Mouse (Mus musculus) lung, embryonic 15.5 days (tissue): Measurements from ENCODE around the gene Gm28372. TPM values are rescaled to one million over a fixed set of nuclear protein-coding genes. Genes with fewer than 3 reads are reported as not detected.

Experiments used
- ATAC-seq: fragments of 200-750 bp; cut with Nextera tagmentation; 2 replicates; pipeline ENCODE4 v1.8.0; 2017; ENCODE audit warnings: moderate number of reproducible peaks, borderline replicate concordance; ENCODE audit not compliant: low FRiP score, low TSS enrichment; ENCODE audit errors: extremely low read depth
- H3K27ac ChIP-seq: fragments of 300-500 bp; sonication (generic); 2 replicates; pipeline ENCODE4 v1.5.1; 2015; ENCODE audit warnings: moderate library complexity, mild to moderate bottlenecking, inconsistent platforms
- H3K27me3 ChIP-seq: fragments of 300-500 bp; sonication (generic); 2 replicates; pipeline ENCODE4 v1.6.1; 2015; ENCODE audit warnings: inconsistent platforms
- H3K36me3 ChIP-seq: fragments of 300-500 bp; sonication (generic); 2 replicates; pipeline ENCODE4 v1.6.1; 2015; ENCODE audit warnings: inconsistent platforms
- H3K4me1 ChIP-seq: fragments of 300-500 bp; sonication (generic); 2 replicates; pipeline ENCODE4 v1.6.1; 2015; ENCODE audit warnings: inconsistent platforms
- H3K4me2 ChIP-seq: fragments of 300-500 bp; sonication (generic); 2 replicates; pipeline ENCODE4 v1.6.1; 2015; ENCODE audit warnings: inconsistent platforms, mild to moderate bottlenecking, moderate library complexity
- H3K4me3 ChIP-seq: fragments of 300-500 bp; sonication (generic); 2 replicates; pipeline ENCODE4 v1.5.1; 2015; ENCODE audit warnings: mild to moderate bottlenecking, inconsistent platforms
- H3K9ac ChIP-seq: fragments of 300-500 bp; sonication (generic); 2 replicates; pipeline ENCODE4 v1.6.1; 2015; ENCODE audit warnings: inconsistent platforms
- H3K9me3 ChIP-seq: fragments of 300-500 bp; sonication (generic); 2 replicates; pipeline ENCODE4 v1.6.1; 2016; ENCODE audit warnings: inconsistent platforms
- WGBS: fragments of 180-500 bp; shearing (Covaris S2); methylation state at CpG from one replicate; pipeline ENCODE4 v1.1.7; 2015; 5-methylcytosine and 5-hydroxymethylcytosine counted together
- polyA plus RNA-seq: library from polyadenylated mRNA; unstranded; fragments of >200 nt; fragmentation: Nextera tagmentation; extraction: Ambion mirVana; gene quantifications from 2 replicates; pipeline ENCODE4 v1.2.1, GENCODE M21; 2015

Gene Gm28372
- polyA plus RNA-seq, 1 experiment from 2014 or later = not detected

DNA sequence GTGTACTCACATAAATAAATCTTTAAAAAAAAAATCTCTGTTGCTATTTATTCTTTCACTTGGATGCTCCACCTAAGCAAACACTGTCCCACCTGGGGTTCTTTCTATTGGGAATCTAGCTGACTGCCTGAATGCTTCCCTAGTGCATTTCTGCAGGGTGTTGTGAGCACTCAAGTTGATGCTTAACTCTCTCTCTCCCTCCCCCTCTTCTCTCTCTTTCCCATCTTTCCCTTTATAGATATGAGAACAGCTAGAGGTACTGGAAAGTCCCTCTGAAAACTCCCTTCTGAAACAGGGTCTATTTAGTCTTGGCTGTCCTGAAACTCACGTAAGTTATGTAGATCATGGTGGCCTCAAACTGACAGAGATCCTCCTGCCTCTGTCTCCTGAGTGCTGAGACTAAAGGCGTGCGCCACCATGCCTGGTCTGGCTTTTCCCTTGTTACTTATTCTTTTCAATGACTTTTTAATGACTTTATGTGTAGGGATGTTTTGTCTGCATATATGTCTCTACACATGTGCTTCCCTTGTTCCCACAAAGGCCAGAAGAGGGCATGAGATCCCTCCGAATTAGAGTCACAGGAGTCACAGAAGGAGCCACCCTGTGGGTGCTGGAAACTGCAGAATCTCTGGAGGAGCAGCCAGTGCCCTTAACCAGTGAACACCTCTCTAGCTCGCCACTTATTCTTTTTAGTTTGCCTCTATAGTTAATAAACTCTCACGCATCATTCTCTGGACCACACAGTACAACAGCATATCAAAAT is 9.2 kb downstream of the Gm28372 start:
- Histone ChIP-seq H3K9ac (no peak overlapping the region), H3K4me1 (no peaks in the 10 kb centered on the region), H3K9me3 (no peaks in the 10 kb centered on the region), H3K27me3 (no peaks in the 10 kb centered on the region), H3K4me3 (no peak overlapping the region), H3K36me3 (no peaks in the 10 kb centered on the region), H3K27ac (no peak overlapping the region), H3K4me2 (no peak overlapping the region)
- WGBS = 71% methylated on average over 6 of the region's 6 CpGs
- ATAC-seq = no peak

DNA sequence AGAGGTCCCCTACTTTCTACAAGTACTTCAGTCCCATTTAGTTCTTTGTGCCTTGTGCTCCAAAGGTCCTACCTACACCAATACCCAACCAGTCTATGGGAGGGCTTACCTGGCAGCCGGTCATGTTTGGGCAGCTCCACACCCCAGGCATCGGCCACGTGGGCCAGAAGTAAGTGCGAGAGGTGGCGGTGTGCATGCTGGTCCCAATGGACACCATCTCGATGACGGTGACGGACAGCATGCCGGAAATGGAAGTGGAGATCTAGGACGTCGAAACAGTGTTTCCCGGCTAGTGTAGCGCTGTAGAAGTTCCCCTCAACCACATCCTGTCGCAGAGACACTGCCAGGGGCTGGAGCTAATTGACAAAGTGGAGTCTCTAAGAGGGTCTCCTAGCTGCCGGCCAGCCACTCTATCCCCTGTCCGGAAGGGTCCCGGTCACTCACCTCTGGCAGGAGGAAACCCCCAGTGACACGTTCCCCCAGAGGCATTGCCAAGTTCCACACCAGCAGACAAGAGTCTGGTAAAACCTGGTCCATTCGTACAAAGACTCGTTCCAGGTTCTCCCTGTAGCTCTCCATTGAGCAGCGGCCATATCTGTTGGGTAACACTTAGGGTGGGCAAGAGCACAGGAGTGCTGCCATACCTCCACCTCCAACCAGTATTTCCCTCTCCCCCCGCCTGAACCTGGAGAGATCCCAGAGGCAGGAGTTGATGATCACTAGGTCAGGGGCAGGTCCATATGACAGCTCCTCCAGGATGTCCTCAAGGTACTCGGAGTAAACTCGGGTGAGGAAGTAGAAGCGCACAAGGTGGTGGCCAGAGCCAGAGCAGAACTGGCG is 17.0 kb downstream of the Gm28372 start:
- H3K9ac ChIP-seq = no peak overlapping the region
- H3K4me2 ChIP-seq = no peak overlapping the region
- H3K4me1 ChIP-seq = peaks cover 17% of the 10 kb centered on the region
- H3K4me3 ChIP-seq = no peak overlapping the region
- no peak for ATAC-seq
- no peaks in the 10 kb centered on the region for H3K36me3 ChIP-seq
- 94% methylated on average over 26 of the region's 26 CpGs for WGBS
- H3K27me3 ChIP-seq = no peaks in the 10 kb centered on the region
- no peak overlapping the region for H3K27ac ChIP-seq
- H3K9me3 ChIP-seq = no peaks in the 10 kb centered on the region

DNA sequence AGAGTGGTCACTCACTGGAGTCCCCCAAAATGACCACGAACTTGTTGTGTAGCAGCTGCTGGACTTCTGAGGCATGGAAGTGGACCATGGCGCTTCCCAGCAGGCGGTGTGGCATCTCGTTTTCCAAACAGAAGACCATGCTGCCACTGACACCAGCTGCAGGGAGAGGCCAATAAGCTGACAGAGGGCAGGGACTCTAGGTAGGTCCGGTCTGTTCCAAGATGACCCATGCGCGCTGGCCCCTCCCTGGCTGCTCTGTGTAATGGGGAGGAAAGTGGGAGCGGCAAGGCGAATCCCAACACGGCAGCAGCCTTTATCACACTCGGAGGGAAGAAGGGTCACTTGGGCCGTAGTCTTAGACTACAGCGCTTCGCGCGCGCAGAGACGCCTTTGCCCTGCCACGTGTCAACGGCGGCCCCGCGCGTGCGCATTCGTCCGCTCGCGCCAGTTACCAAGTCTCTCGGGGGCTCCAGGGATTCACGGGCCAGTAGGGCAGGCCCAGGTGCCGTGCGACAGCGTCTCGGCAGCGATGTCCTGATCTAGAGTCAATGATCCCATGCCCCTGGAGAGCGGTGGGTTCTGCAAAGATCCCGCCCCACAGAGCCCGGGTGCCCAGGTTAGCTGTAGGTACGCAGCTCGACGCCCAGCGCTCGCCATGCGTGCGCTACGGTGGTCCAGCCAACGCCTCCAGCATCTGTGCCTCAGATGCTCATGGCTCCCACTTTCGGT is 18.5 kb downstream of the Gm28372 start:
- H3K9ac ChIP-seq = peak overlapping the region; percentile 73
- peak overlapping the region; percentile 86 for H3K4me2 ChIP-seq
- no peaks in the 10 kb centered on the region for H3K27me3 ChIP-seq
- H3K36me3 ChIP-seq = no peaks in the 10 kb centered on the region
- peak overlapping the region; percentile 68 for H3K4me3 ChIP-seq
- H3K9me3 ChIP-seq = no peaks in the 10 kb centered on the region
- WGBS = 12% methylated on average over 48 of the region's 49 CpGs
- peaks cover 17% of the 10 kb centered on the region for H3K4me1 ChIP-seq
- H3K27ac ChIP-seq = peak overlapping the region; percentile 89
- peak; percentile 51; the same call in 1 of the 2 replicates for ATAC-seq

DNA sequence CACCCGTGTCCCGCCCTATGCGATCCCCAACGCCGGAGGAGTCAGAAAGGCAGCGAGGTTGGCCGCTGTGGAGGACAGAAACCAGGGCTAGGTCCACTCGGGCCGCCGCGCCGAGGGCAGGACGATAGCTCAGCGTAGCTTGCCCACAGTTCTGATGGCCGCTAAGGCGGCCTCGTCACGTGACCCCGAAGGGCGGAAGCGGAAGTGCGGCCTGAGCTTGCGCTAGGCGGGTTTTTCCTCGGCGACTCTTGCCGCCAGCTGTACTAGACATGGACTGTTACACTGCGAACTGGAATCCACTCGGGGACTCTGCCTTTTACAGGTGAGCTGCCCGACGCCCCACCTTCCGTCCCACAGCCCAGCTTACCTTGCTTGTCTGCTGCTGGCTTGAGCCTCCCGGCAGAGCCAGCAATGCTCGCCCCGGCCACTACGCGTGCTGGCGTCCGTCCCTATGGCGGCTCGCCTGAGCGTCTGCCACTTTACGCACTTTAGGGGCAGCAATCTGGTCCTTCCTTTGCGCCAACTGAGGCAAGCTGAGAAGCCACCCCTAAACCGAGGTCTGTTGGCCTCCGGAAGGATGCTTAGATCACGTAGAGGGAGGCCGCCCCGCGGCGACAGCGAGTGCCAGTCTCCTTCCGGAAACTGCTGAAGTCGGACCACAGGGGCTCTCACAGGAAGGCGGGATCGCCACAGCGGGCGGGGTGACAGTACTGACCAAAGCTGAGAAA is 19.3 kb downstream of the Gm28372 start, which contains the start of the genes Vps16 and Pced1a:
TSS of gene Vps16 (plus strand) at position 214 of the 728 bp plus-strand sequence.
TSS of gene Pced1a (minus strand) at position 576 of the 728 bp plus-strand sequence.
- Histone ChIP-seq H3K27me3 (no peaks in the 10 kb centered on the region), H3K4me2 (peak within 1 kb of the TSS; percentile 86), H3K4me1 (peaks cover 17% of the 10 kb centered on the region), H3K36me3 (no peaks in the 10 kb centered on the region), H3K9me3 (no peaks in the 10 kb centered on the region), H3K4me3 (peak within 1 kb of the TSS; percentile 68), H3K27ac (peak within 1 kb of the TSS; percentile 89), H3K9ac (peak within 1 kb of the TSS; percentile 73)
- under 1% methylated on average over 58 of the region's 58 CpGs for WGBS
- ATAC-seq = peak; percentile 95

DNA sequence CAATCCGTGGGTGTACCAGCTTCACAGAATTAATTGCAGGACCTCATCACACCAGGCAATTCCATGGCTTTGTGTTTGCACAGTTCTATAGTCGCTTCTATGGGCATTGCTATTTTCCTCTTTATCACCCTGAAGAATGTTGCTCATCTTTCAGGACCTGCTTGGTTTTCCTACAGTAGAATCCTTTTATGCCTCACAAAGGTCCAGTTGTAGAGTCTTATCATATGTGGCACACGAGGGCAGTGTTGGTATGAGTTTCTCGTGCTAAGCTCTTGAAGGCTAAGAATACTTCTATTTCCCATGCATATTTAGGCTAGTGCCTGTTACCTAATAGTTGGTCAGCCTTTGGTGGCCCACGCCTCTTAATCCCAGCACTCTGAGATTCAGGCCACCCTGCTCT is 20.1 kb downstream of the Gm28372 start:
- 28% methylated on average over 5 of the region's 5 CpGs for WGBS
- Histone ChIP-seq H3K4me2 (peak overlapping the region; percentile 86), H3K9me3 (no peaks in the 10 kb centered on the region), H3K27ac (peak overlapping the region; percentile 89; the same call in 1 of the 2 replicates), H3K4me1 (peaks cover 19% of the 10 kb centered on the region), H3K36me3 (no peaks in the 10 kb centered on the region), H3K4me3 (peak overlapping the region; percentile 68), H3K9ac (peak overlapping the region; percentile 73), H3K27me3 (no peaks in the 10 kb centered on the region)
- no peak for ATAC-seq

DNA sequence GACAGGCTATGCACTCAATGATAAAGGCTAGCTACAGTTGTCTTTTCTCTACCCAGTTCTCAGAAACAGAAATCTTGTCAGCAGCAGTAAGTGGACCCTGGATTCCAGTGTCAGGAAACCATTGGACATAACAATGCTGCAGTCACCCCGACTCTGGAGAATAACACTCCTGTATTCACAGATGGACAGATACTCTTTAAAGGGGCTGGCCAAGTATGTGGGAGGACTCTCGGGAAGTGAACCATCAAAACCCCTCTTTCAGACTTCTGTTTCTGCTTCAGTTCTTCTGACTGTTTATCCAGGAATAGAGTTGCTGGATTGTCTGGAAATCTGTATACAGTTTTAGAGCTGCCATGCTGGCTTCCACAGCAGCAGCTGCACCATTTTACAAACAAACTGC is 24.8 kb downstream of the Gm28372 start:
- Histone ChIP-seq H3K36me3 (no peaks in the 10 kb centered on the region; the same call in 1 of the 2 replicates), H3K27me3 (no peaks in the 10 kb centered on the region), H3K9me3 (no peaks in the 10 kb centered on the region), H3K4me1 (peaks cover 9% of the 10 kb centered on the region), H3K9ac (no peak overlapping the region), H3K4me2 (no peak overlapping the region), H3K4me3 (no peak overlapping the region), H3K27ac (no peak overlapping the region)
- 52% methylated on average over 2 of the region's 2 CpGs for WGBS
- ATAC-seq = no peak

DNA sequence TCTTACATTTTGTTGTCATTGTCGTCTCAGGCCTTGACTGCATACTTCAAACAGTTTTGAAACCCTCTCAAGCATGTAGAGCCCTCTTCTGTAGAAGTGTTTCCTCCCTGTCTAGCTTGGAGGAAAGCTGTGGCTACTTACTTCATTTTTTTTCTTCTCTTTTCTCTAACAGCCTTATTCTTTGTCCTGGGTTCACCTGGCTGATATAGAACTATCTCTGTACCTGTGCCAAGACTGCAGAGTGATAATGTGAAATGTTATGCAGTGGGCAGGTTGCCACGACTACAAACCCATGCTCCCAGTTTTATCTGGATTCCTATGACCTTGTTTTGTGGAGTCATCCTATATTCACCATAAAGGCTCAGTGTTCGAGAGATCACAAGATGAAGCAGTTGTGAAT is 25.4 kb downstream of the Gm28372 start:
- Histone ChIP-seq H3K4me3 (no peak overlapping the region), H3K27ac (no peak overlapping the region), H3K9me3 (no peaks in the 10 kb centered on the region), H3K27me3 (no peaks in the 10 kb centered on the region), H3K36me3 (no peaks in the 10 kb centered on the region; the same call in 1 of the 2 replicates), H3K9ac (no peak overlapping the region), H3K4me1 (peaks cover 3% of the 10 kb centered on the region), H3K4me2 (no peak overlapping the region)
- ATAC-seq = no peak
- WGBS = 58% methylated on average over 3 of the region's 3 CpGs

DNA sequence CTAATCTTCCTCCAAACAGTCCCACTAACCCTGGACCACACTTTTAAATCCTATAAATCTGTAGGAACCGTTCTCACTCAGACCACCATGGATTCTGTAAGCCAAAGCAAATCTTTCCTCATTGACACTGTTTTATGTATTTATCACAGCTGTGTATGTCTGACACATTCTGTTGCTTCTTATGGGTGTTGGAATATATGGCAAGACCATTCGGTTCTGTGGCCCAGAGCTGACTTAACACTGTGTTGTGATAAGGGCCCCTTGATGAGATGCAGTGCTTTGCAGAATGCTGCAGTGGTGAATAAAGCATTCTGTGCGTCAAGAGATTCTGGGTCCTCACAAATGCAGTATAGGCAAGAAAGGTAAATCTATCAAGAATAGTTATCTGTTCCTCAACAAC is 27.1 kb downstream of the Gm28372 start:
- ATAC-seq = no peak
- Histone ChIP-seq H3K9ac (no peak overlapping the region), H3K27me3 (no peaks in the 10 kb centered on the region), H3K36me3 (no peaks in the 10 kb centered on the region; the same call in 1 of the 2 replicates), H3K4me1 (peaks cover 3% of the 10 kb centered on the region; the same call in 1 of the 2 replicates), H3K27ac (no peak overlapping the region), H3K9me3 (no peaks in the 10 kb centered on the region), H3K4me2 (no peak overlapping the region), H3K4me3 (no peak overlapping the region)
- 81% methylated on average over 3 of the region's 3 CpGs for WGBS

DNA sequence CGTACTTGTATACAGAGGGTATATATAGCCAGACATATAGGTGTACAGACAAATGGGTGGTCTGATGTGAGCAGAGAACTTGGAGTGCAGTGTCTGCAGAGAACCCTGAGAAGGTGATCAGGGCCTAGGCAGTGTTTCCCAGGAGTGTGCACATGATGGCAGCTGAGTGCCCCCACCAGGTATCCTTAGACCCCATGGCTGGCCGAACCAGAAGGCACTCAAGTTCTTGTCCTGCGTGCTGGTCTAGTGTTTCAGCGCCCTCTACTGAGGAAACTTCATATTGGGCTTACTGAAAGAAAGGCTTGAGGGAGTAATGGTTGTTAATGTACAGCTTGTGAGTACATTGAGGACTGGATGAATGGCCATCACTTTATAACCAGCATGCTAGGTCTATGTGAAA is 28.1 kb downstream of the Gm28372 start:
- Histone ChIP-seq H3K9me3 (no peaks in the 10 kb centered on the region), H3K4me2 (no peak overlapping the region), H3K27ac (no peak overlapping the region), H3K9ac (no peak overlapping the region), H3K4me1 (peaks cover 3% of the 10 kb centered on the region; the same call in 1 of the 2 replicates), H3K36me3 (peaks cover 6% of the 10 kb centered on the region; the same call in 1 of the 2 replicates), H3K4me3 (no peak overlapping the region), H3K27me3 (no peaks in the 10 kb centered on the region)
- 16% methylated on average over 4 of the region's 4 CpGs for WGBS
- ATAC-seq = no peak

DNA sequence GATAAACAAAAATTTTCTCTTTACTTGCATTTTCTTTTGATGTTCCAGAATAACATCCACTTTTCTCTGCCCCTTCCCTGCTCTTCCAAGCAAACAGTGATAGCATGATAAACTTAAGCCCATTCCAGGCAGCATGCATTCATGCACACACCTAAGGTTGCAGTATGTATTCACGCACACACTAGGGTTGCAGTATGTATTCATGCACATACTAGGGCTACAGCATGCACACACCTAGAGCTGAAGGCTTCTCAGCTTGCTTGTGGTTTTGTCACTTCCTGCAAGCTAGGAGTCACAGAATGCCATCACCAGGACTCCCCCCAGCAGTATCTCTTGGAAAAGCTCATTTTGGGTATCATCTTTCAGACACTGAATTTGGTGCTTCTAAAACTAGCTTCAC is 31.7 kb downstream of the Gm28372 start:
- Histone ChIP-seq H3K27ac (no peak overlapping the region), H3K27me3 (no peaks in the 10 kb centered on the region), H3K4me3 (no peak overlapping the region), H3K9ac (no peak overlapping the region), H3K36me3 (peaks cover 40% of the 10 kb centered on the region), H3K9me3 (no peaks in the 10 kb centered on the region), H3K4me1 (no peaks in the 10 kb centered on the region), H3K4me2 (no peak overlapping the region)
- WGBS = 93% methylated on average over 1 of the region's 1 CpGs
- ATAC-seq = no peak

DNA sequence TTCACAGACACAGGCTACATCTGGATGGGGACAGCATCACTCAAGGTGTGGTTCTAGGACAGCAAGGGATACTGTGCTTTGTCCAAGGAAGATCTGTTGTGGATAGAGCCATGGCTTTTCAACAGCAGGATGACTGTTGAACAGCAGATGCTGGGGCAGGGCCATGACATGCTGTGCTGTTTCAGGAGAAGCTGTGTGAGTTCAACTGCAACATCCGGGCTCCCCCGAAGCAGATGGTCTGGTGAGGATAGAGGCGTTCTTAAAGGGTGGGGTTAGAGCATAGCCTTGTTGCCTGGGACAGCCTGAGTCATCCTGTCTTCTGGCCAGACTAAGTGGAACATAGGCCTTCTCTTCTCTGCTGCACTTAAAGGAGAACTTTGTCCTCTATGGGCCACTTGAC is 33.8 kb downstream of the Gm28372 start:
- peaks cover 60% of the 10 kb centered on the region for H3K36me3 ChIP-seq
- no peak overlapping the region for H3K4me3 ChIP-seq
- no peaks in the 10 kb centered on the region for H3K27me3 ChIP-seq
- H3K9me3 ChIP-seq = no peaks in the 10 kb centered on the region
- no peak overlapping the region for H3K4me2 ChIP-seq
- 94% methylated on average over 3 of the region's 3 CpGs for WGBS
- no peak overlapping the region for H3K27ac ChIP-seq
- no peaks in the 10 kb centered on the region for H3K4me1 ChIP-seq
- ATAC-seq = no peak
- no peak overlapping the region for H3K9ac ChIP-seq
